Mouse (Mus musculus): ENCODE measurements around the gene Olfr710.
"Not testable (repeated sequence)": the region's sequence is repeated elsewhere in the genome, so short reads cannot be mapped to it uniquely, and the experiment has no call there.

Olfr710 gene

DNA sequence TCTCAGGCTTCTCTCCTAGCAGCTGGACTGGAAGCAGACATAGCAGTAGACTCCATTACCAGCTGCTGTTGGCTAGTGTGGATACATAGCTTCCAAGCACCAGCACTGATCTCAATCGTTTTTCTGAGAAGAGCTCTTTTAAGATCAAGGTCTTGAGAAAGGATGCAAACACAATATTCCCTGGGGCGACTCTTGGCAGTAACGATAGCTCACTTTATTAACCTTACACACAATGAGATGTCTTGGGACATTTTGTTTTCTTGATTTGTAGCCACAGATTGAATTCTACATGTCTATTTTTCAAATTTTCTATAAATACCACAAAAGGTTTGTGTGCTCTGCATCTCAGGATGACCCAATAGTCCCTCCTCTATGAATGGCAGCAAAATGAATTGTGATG lies at the start of gene Olfr710:
Gene Olfr710, minus strand, starts transcription at position 101 of the 400 bp plus-strand sequence.
- DNase-seq (ENCODE audit: low spot score), result no peak

DNA sequence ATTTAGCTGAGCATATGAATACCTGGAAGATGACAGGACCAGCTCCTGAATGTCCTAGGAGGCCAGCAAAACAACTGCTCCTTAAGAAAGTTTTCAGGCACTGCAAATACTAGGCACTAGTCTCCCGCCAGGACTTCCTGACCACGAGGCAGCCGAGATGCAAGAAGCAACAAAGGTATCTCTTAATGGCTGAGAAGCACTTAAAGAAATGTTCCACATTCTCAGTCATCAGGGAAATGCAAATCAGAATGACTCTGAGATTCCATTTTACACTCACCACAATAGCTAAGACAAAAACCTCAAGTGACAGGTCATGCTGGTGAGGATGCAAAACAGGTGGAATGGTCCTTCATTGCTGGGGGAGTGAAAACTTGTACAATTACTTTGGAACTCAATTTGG lies 37.1 kb upstream of the Olfr710 start:
- DNase-seq (ENCODE audit: low spot score), result no peak

GRCm38 (mm10) chr7:106975353-106975752 lies 27.2 kb upstream of the Olfr710 start, which contains the start of gene Olfr711:
TSS of gene Olfr711 (minus strand) at chr7:106975453.
- no peak for DNase-seq (ENCODE audit: low spot score)

GRCm38 (mm10) chr7:106967503-106967902 lies 19.4 kb upstream of the Olfr710 start:
- peak; percentile 10 for DNase-seq (ENCODE audit: low spot score)

- no peak for DNase-seq (ENCODE audit: low spot score)
These were observed 15.7 kb upstream of the Olfr710 start, which contains the start of gene Olfr6 for GRCm38 (mm10) chr7:106963837-106964236. TSS of gene Olfr6 (minus strand) at chr7:106963937.

- DNase-seq (ENCODE audit: low spot score), result no peak
These were observed 16.0 kb downstream of the Olfr710 start, which contains the start of gene Olfr709-ps1 for GRCm38 (mm10) chr7:106932119-106932518. TSS of gene Olfr709-ps1 (minus strand) at chr7:106932219.

GRCm38 (mm10) chr7:106920961-106921360 lies 27.2 kb downstream of the Olfr710 start:
- DNase-seq (ENCODE audit: low spot score), result not testable (repeated sequence)

DNA sequence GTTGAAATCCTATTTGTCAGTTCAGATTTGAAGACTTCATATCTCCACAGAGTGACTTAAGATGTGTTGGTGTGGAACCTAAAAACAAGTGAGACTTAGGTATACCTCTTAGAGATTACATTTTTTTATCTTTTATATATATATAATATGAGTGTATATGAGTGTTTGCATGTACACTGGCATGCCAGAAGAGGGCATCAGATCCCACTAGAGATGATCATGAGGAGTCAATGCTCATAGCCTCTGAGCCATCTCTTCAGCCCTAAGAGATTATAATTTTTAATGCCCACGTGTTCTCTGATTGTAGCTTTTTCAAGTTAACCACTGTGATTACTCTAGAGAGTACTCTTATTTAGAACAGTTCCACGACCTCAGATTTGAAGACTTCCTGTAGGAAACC lies 40.4 kb downstream of the Olfr710 start, which contains the start of gene Olfr1532-ps1:
Gene Olfr1532-ps1, plus strand, starts transcription at position 326 of the 400 bp plus-strand sequence.
- DNase-seq (ENCODE audit: low spot score), result no peak

- DNase-seq (ENCODE audit: low spot score), result not testable (repeated sequence)
These were observed 47.0 kb downstream of the Olfr710 start, which contains the start of gene Olfr707 for GRCm38 (mm10) chr7:106901141-106901540. TSS of gene Olfr707 (minus strand) at chr7:106901241.
